Mouse (Mus musculus): ENCODE data around the gene Cpne4. TPM values are rescaled to one million over a fixed set of nuclear protein-coding genes. Genes with fewer than 3 reads are reported as not detected.

Cpne4 gene
- polyA plus RNA-seq, 2 experiments, result 0.19 to 0.22 TPM

DNA sequence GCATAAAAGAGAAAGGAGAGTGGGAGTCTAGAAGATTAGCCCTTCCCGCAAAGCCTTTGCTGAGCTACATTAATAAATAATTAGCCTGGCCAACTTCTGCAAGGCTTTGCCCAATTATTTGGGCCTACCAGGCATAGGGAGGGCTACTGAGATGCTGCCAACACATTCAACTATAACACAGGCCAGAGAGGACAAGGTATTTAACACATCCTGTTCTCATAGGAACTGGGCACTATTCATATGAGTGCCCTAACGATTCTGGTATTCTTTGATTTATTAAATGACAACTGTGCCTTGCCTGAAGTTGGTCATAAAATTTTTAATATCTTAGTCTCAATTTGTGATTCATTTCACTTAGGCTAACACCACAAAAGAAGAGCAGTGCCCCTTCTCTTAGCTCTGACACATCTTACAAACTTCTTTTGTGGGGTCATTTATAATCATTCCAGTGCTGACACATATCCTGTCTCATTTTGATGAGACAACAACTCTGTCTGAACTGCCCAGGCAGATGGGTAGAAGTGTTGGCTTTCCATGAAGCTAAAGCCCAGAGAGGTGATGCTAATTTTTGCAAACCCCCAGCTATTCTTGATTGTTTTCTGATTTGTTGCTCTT, 435.0 kb downstream of the Cpne4 start:
- no peak overlapping the region for H3K9ac ChIP-seq (ENCODE audit: low read depth, low read length, severe bottlenecking)
- H3K27ac ChIP-seq (replicated peaks; ENCODE audit: low read depth, low read length), result no peak overlapping the region
- no peaks in the 10 kb centered on the region for H3K9me3 ChIP-seq (ENCODE audit: control insufficient read depth, low read length)
- no peak overlapping the region for H3K4me3 ChIP-seq (replicated peaks; ENCODE audit: low read length)
- TF ChIP-seq POLR2A (IDR thresholded peaks at IDR 0.05; ENCODE audit: borderline replicate concordance, extremely low read depth, insufficient read depth, insufficient read length), result no peak
- ATAC-seq (ENCODE audit: low FRiP score, low read depth) (no peak), DNase-seq (ENCODE audit: low spot score) (no peak)
- H3K4me1 ChIP-seq (ENCODE audit: control insufficient read depth, insufficient read depth, low read length), result no peaks in the 10 kb centered on the region
- 76% methylated on average over 2 of the region's 2 CpGs for WGBS
- no peak overlapping the region for H3K4me2 ChIP-seq (replicated peaks; ENCODE audit: low read depth, low read length, severe bottlenecking)
- H3K27me3 ChIP-seq (ENCODE audit: control insufficient read depth, insufficient read depth, low read length), result no peaks in the 10 kb centered on the region
- H3K36me3 ChIP-seq (ENCODE audit: control insufficient read depth, insufficient read depth, low read length), result no peaks in the 10 kb centered on the region

DNA sequence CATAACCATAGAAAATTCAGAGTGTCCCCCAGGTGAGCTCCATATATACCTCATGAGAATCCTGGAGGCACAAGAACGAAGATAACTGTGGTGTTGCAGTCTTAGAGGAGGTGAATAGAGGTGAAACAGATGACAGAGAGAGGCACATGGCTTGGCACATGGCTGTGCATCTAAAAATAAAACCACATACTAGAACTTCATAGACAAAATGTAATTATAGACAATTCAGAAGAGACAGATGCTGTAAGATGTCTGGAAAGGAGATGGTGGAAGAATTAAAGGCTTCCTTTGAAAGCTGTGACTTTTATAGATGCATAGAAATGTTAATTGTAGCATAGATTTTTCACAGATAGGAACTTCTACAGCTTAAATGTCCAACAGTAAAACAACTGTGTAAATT, 451.1 kb downstream of the Cpne4 start:
- 54% methylated on average over 1 of the region's 1 CpGs for WGBS

DNA sequence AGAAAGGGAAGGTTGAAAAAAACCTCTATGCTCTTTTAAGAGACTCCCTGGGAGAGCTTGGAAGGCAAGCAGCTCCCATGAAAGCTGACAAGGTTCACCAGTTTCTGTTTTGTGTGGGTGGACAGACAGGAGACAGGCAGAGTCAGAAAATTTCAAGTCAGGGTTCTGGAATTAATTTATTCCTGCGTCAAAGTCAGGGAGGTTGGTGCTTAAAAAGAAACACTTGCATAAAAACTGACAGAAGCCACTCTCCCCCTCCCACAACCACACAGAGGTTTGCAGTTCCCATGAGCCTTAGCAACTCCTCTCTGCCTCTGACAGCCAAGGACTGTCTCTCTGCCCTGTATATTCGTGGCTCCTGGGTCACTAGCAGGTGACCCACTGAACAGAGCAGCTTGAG, 463.6 kb downstream of the Cpne4 start:
- DNase-seq (ENCODE audit: low spot score) (no peak), ATAC-seq (ENCODE audit: low FRiP score, low read depth) (no peak)
- Histone ChIP-seq H3K27me3 (ENCODE audit: control insufficient read depth, insufficient read depth, low read length) (no peaks in the 10 kb centered on the region), H3K4me3 (replicated peaks; ENCODE audit: low read length) (no peak overlapping the region), H3K4me2 (replicated peaks; ENCODE audit: low read depth, low read length, severe bottlenecking) (no peak overlapping the region), H3K9me3 (ENCODE audit: control insufficient read depth, low read length) (no peaks in the 10 kb centered on the region), H3K36me3 (ENCODE audit: control insufficient read depth, insufficient read depth, low read length) (no peaks in the 10 kb centered on the region), H3K9ac (ENCODE audit: low read depth, low read length, severe bottlenecking) (no peak overlapping the region), H3K27ac (replicated peaks; ENCODE audit: low read depth, low read length) (no peak overlapping the region), H3K4me1 (ENCODE audit: control insufficient read depth, insufficient read depth, low read length) (no peaks in the 10 kb centered on the region)
- 18% methylated on average over 2 of the region's 2 CpGs for WGBS
- TF ChIP-seq POLR2A (IDR thresholded peaks at IDR 0.05; ENCODE audit: borderline replicate concordance, extremely low read depth, insufficient read depth, insufficient read length), result no peak

More for the DNA sequence above, 451.1 kb downstream of the Cpne4 start:
- DNase-seq (ENCODE audit: low spot score), result no peak
- no peak overlapping the region for H3K9ac ChIP-seq (ENCODE audit: low read depth, low read length, severe bottlenecking)
- no peaks in the 10 kb centered on the region for H3K27me3 ChIP-seq (ENCODE audit: control insufficient read depth, insufficient read depth, low read length)
- H3K4me1 ChIP-seq (ENCODE audit: control insufficient read depth, insufficient read depth, low read length), result no peaks in the 10 kb centered on the region
- ATAC-seq (ENCODE audit: low FRiP score, low read depth), result no peak
- no peaks in the 10 kb centered on the region for H3K9me3 ChIP-seq (ENCODE audit: control insufficient read depth, low read length)
- no peak for TF ChIP-seq POLR2A (IDR thresholded peaks at IDR 0.05; ENCODE audit: borderline replicate concordance, extremely low read depth, insufficient read depth, insufficient read length)
- H3K36me3 ChIP-seq (ENCODE audit: control insufficient read depth, insufficient read depth, low read length), result no peaks in the 10 kb centered on the region
- no peak overlapping the region for H3K27ac ChIP-seq (replicated peaks; ENCODE audit: low read depth, low read length)
- no peak overlapping the region for H3K4me2 ChIP-seq (replicated peaks; ENCODE audit: low read depth, low read length, severe bottlenecking)
- H3K4me3 ChIP-seq (replicated peaks; ENCODE audit: low read length), result no peak overlapping the region

DNA sequence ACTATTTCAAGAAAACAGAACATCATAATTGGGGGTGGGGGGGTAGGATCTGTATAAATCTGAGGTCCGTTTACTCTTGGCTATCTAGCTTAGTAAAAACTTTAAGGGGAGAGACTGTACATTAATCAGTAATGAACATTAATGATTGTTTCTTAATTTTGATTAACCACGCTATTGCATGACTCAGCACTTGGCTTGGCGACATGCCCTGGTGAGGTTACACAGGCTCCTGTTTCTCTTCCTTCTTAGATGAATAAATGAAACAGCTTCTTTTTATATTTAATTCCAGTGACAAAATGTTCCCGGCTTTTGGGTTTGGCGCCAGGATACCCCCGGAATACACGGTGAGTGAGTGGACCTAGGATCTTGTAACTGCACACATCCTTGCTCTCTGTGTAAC, 471.1 kb downstream of the Cpne4 start:
- ATAC-seq (ENCODE audit: low FRiP score, low read depth) (no peak), DNase-seq (ENCODE audit: low spot score) (no peak)
- TF ChIP-seq POLR2A (IDR thresholded peaks at IDR 0.05; ENCODE audit: borderline replicate concordance, extremely low read depth, insufficient read depth, insufficient read length), result no peak
- H3K9me3 ChIP-seq (ENCODE audit: control insufficient read depth, low read length), result no peaks in the 10 kb centered on the region
- H3K36me3 ChIP-seq (ENCODE audit: control insufficient read depth, insufficient read depth, low read length), result no peaks in the 10 kb centered on the region
- no peak overlapping the region for H3K9ac ChIP-seq (ENCODE audit: low read depth, low read length, severe bottlenecking)
- H3K27ac ChIP-seq (replicated peaks; ENCODE audit: low read depth, low read length), result no peak overlapping the region
- no peaks in the 10 kb centered on the region for H3K4me1 ChIP-seq (ENCODE audit: control insufficient read depth, insufficient read depth, low read length)
- WGBS, result 85% methylated on average over 7 of the region's 7 CpGs
- H3K4me3 ChIP-seq (replicated peaks; ENCODE audit: low read length), result no peak overlapping the region
- no peaks in the 10 kb centered on the region for H3K27me3 ChIP-seq (ENCODE audit: control insufficient read depth, insufficient read depth, low read length)
- H3K4me2 ChIP-seq (replicated peaks; ENCODE audit: low read depth, low read length, severe bottlenecking), result no peak overlapping the region

DNA sequence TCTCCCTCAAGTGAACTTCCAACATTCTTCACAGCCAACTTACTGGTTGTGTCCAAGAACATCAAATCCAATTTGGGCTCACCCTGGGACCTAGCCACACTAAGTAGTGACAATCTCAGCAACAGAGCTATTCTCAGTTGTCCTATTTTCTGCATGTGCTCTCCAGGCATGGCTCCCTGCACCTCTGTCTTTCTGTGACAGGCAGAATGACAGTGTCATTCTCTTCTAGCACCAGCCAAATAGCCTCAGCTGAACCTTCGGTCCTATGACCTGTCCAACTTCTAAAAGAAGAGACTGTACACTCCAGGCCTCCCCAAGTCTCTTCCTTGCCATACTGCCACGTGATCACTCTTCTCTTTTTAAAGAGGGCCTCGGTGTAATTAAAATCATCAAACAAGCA, 481.2 kb downstream of the Cpne4 start:
- DNase-seq (ENCODE audit: low spot score), result no peak
- Histone ChIP-seq H3K4me2 (replicated peaks; ENCODE audit: low read depth, low read length, severe bottlenecking) (no peak overlapping the region), H3K27me3 (ENCODE audit: control insufficient read depth, insufficient read depth, low read length) (no peaks in the 10 kb centered on the region), H3K4me1 (ENCODE audit: control insufficient read depth, insufficient read depth, low read length) (no peaks in the 10 kb centered on the region), H3K9ac (ENCODE audit: low read depth, low read length, severe bottlenecking) (no peak overlapping the region), H3K9me3 (ENCODE audit: control insufficient read depth, low read length) (no peaks in the 10 kb centered on the region), H3K4me3 (replicated peaks; ENCODE audit: low read length) (no peak overlapping the region), H3K36me3 (ENCODE audit: control insufficient read depth, insufficient read depth, low read length) (no peaks in the 10 kb centered on the region), H3K27ac (replicated peaks; ENCODE audit: low read depth, low read length) (no peak overlapping the region)
- no peak for ATAC-seq (ENCODE audit: low FRiP score, low read depth)
- no peak for TF ChIP-seq POLR2A (IDR thresholded peaks at IDR 0.05; ENCODE audit: borderline replicate concordance, extremely low read depth, insufficient read depth, insufficient read length)
- WGBS, result 72% methylated on average over 3 of the region's 3 CpGs

DNA sequence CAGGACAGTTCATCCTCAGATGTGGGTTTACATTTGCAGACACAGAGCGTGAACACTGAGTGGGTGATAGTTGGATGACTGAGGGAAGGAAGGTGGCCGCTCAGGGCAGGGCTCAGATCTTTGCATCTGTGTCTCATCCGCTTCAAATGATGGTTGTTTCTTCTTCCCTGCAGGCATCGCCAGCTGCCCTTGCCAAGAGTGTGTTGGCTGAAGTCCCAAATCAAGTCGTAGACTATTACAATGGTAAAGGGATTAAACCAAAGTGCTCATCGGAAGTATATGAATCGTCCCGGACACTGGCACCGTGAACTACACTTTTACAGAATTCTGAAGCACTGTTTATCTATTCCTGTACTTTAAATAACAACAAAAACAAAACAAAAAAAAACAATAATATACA, 485.5 kb downstream of the Cpne4 start:
- ATAC-seq (ENCODE audit: low FRiP score, low read depth), result no peak
- no peak for TF ChIP-seq POLR2A (IDR thresholded peaks at IDR 0.05; ENCODE audit: borderline replicate concordance, extremely low read depth, insufficient read depth, insufficient read length)
- WGBS, result 89% methylated on average over 9 of the region's 9 CpGs

More for the DNA sequence above, 485.5 kb downstream of the Cpne4 start:
- no peaks in the 10 kb centered on the region for H3K4me1 ChIP-seq (ENCODE audit: control insufficient read depth, insufficient read depth, low read length)
- H3K36me3 ChIP-seq (ENCODE audit: control insufficient read depth, insufficient read depth, low read length), result no peaks in the 10 kb centered on the region
- H3K27me3 ChIP-seq (ENCODE audit: control insufficient read depth, insufficient read depth, low read length), result no peaks in the 10 kb centered on the region
- no peak for DNase-seq (ENCODE audit: low spot score)
- H3K27ac ChIP-seq (replicated peaks; ENCODE audit: low read depth, low read length), result no peak overlapping the region
- H3K4me3 ChIP-seq (replicated peaks; ENCODE audit: low read length), result no peak overlapping the region
- H3K4me2 ChIP-seq (replicated peaks; ENCODE audit: low read depth, low read length, severe bottlenecking), result no peak overlapping the region
- no peak overlapping the region for H3K9ac ChIP-seq (ENCODE audit: low read depth, low read length, severe bottlenecking)
- no peaks in the 10 kb centered on the region for H3K9me3 ChIP-seq (ENCODE audit: control insufficient read depth, low read length)
